Mouse (Mus musculus) frontal cortex, postnatal 36 days (tissue): ENCODE measurements at regions not wholly inside any gene's neighbourhood (a gene's known extent, or its start where the extent isn't known, plus 50 kb on each side); places are given as distances from the start of the nearest gene placed in this dataset.

Source experiments
- DNase-seq, 2 experiments: peaks; one replicate each; pipeline ENCODE4 v3.0.0; 2022; ENCODE audit warnings: low spot score in 2 of 2

DNA sequence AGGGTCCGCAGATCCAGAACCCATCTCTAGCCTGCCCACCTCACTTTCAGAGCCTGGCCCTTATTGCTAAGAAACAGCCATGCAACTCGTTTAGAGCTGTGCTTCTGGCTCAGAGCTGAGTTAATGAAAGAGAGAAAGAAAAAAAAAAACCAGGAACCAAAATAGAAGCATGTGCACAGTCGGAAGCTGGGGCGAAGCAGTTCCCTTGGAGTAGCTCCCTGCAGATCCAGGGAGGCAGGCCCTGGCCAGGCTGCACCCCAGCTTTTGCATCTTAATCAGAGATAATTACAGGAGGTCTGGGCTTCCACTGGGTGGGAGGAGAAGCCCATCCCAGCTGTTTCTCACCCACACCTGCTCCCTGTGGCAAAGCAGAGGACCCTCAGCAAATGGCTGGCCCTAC is 53.9 kb downstream of the Adra2c start:
- DNase-seq, result peak; percentile 45 to 48

- DNase-seq, result no peak
These were observed 54.4 kb upstream of the Hmx1 start for GRCm38 (mm10) chr5:35334416-35335059.

DNA sequence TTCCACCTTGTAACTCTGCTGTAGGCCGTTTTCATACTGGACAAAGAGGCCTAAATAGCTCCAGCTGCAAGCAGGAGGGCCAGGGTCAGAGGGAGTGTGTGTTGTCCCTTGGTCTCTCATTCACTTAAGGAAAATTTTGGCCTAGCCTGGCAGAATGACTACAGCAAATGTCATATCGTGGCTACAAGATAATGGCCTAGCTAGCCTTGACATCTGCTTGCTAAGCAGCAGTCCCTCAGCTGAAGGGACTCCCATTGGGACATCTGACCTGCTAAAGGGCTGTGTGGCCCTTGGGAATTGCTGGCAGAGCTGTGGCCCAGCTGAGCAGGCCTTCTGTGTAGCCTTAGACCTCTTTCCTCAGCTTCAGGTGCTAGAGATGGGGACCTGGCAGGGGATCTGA is 53.8 kb upstream of the Hmx1 start:
- DNase-seq, result no peak
